Mouse (Mus musculus) bone marrow macrophage, adult 2 months (primary cell): ENCODE results near the gene Npas3.

Source experiments
- CTCF ChIP-seq: IDR thresholded peaks from 2 replicates; pipeline ENCODE4 v1.5.1; 2012; ENCODE audit warnings: low read depth, mild to moderate bottlenecking, low read length, moderate library complexity
- POLR2A ChIP-seq: IDR thresholded peaks from 2 replicates; pipeline ENCODE4 v1.6.1; 2012; ENCODE audit warnings: mild to moderate bottlenecking, low read depth, low read length, borderline replicate concordance

GRCm38 (mm10) chr12:53826812-53827211 lies 578.3 kb downstream of the Npas3 start:
- TF ChIP-seq CTCF: no peak
- no peak for TF ChIP-seq POLR2A
